Mouse (Mus musculus) urinary bladder, postnatal 14 days (tissue): ENCODE results near the gene Il13ra1.

Experiments
- DNase-seq: peaks from one replicate; pipeline ENCODE4 v3.0.0; 2021; ENCODE audit warnings: low spot score

The Il13ra1 gene

DNA sequence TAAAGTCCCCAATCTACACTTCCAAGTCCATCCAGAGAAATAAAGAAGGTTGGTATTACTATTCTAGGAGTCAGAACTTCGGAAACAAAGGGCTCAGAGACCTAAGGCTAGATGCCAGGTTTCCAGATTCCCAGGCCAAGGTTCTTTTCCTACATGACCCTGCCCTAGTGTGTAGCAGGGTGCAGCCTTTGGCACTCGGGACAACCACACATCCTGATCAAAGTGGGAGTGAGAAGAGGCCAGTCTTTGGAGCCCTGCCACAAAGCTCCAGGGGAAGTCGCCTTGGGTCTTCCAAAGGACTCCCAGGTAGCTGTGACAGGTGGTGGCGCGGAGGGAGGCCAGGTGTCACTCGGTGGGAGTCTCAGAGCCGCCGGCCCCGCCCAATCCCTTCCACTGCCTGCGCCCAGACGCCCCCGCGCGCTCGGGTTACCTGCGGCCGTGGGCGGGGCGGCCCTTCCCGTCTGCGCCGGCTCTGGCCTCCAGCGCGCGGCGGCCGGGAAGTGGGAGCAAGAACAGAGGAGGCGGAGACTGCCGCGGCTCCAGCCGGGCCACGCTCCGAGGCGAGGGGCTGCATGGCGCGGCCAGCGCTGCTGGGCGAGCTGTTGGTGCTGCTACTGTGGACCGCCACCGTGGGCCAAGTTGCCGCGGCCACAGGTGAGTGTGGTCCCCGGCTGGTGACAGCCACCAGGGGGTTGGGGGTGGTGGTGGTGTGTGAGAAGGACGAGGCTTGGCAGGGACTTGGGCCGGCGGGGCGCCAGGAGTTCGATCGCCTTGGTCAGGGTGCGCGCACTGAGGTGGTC is at the start of gene Il13ra1:
TSS of gene Il13ra1 (plus strand) at position 489 of the 800 bp plus-strand sequence.
- DNase-seq: peak; percentile 44

DNA sequence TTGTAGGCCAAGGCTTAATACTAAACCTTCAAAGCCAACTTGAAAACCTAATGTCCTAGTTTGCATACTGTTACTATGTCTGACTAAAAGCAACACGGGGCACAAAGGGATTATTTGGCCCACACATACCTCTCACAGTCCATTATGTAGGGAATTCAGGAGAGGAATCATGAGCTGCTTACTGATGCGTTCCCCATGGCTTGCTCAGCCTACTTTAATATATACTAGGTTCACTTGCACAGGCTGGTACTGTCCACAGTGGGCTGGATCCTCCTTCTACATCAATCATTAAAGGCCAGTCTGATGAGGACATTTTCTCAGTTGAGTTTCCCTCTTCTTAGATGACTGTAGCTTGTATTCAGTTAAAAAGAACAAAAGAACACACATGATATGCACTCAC is 37.9 kb upstream of the Il13ra1 start:
- no peak for DNase-seq

DNA sequence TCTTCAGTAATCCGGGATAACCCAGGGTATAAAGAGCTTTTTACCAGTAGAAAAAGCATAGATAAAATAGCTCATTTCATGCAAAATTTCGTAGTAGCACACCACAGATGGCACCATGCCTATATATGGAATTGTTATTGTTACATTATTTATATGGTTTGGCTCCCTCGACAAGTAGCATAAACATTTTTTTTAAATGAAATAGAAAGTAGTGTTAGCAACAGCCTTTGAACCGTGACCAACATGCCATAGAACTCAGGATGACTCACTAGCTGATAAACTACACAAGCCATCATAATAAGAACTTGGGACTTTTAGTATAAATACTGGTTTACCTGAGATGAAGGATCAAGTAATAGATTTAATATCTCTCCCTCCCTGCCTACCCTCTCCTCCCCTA is 34.7 kb upstream of the Il13ra1 start:
- no peak for DNase-seq

DNA sequence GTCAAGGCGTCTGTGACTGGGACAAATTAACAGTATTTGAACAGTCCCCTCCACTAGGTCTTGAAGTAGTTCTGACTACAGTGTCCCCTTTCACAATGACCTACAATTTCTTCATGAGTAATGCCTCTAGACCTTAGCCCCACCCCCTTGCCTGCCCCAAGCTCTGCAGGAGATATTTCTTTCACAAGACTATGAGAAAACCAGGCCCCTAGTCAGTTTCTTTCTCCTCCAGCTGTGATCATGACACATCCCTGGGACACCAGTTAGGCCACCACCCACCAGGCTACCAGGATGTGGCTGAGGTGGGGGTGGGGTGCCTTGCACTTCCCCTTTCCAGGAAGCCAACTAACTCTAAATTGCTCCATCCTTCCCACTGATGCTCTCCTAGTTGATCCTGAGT is 29.0 kb upstream of the Il13ra1 start:
- DNase-seq: peak; percentile 3

DNA sequence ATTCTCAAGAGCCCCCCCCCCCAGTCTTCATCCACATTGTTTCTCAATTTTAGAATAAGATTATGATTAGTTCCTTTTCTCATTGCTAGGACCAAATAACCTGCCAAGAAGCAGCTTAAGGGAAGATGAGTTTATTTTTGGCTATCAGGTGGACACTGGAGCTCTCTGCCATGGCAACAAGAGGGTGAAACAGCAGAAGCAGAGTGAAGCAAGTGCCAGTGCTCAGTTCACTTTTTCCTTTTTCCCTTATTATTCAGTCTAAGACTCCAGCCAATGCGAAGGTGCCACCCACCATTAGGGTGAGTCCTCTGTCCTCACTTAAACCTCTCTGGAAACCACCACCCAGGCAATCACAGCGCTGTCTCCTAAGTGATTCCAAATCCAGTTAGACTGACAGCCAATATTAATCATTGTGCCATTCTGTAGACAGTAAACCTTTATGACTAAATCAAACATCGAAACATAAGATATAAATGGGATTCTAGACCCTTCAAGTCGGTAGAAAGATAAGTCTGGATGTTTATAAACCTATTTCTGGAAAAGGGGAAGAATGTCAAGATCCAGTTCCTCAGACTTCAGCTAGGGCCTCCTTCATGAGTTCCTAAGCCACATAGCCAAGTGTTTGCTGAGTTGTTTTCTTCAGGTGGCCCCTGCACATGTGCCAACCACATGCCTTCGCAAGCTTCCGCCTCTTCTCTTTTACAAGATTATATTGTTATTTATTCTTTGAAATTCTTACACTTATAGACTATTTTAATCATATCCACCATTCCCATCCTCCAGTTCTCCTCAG is 23.2 kb upstream of the Il13ra1 start:
- no peak for DNase-seq

DNA sequence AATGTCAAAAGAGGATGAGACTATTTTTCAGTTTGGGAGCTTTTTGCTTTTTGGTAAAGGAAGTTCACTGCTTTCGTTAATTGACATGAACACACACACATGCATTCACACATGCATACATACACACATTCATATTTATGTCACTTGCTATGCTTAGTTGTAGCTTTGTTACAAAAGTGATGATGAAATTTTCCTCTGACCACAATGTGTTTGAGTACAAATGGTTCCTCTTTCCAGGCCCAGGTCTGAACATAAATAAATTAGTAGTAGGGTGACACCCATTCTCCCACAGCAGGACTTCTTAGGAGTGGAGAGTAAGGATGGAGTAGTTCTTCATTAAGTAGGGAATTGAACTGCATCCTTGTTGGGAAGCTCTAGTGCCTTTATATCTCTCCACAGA is 11.0 kb upstream of the Il13ra1 start:
- DNase-seq: no peak

DNA sequence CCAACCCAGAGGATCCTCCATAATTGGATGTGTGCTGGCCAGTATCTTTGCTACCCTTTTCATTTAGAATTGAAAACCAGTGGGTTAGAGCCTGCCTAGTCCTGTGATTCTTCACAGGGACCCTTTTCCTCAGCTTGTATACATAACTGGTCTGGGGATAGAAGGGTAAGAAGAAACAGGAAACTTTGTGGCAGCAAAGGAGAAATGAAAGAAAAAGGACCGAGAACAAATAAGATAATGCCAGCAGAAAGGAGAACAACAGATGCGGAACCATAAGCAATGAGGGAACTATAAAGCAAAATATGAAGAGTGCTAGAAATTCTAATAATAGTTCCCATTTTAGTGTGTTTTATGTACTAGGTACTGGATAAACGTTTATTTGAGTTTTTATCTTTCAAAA is 10.6 kb upstream of the Il13ra1 start:
- DNase-seq: no peak

DNA sequence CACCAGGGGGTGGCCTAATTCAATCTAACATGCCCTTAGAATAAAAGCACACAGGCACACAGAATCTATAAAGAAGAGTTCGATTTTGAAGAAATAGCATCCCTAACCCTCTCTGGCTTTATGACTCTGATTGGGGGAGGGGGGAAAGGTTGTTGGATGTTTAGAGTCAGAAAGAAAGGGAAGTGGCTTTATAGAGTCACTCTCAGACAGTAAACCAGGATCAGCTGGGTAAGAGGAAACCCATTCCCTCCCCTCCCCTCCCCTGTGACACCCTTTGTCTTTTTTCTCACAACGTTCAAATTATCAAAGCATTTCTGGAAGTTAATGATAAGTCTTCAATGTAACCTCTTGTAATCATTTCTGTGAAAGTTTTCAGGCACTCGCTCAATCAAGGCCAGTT is 3.3 kb upstream of the Il13ra1 start:
- no peak for DNase-seq

DNA sequence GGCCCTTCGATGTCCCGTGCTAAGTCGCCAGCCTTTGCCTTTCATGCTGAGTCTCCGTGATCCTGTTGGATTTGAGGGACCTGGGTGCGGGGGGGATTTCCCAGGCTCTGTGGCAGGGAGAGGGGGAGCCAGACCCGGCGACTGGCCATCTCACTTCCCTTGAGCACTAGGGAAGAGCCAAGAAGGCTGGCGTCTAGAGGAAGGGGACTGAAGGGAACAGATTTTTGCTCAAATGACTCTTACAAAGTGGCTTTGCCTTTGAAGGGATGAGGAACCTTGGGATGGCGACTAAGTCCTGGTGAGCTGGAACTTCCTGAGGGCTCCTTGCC is 476 bp downstream of the Il13ra1 start:
- DNase-seq: no peak

DNA sequence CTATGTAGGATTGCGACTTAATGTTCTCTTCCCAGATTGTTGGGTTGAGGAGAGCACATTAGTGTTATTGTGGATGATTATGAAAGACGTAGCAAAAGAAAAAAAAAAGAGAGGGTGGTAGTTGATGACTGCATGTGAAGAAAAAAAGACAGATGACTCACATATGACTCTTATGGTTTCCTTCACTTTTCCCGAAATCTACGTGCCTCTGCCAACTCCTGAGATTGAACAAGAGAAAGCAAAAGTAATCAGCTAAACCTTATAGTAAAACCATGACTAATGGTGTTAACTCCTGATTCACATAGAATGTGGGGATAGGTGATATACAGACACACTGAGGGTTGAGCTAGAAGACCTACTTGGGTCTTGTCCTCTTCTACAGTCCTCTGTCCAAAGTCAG is 3.3 kb downstream of the Il13ra1 start:
- DNase-seq: no peak

DNA sequence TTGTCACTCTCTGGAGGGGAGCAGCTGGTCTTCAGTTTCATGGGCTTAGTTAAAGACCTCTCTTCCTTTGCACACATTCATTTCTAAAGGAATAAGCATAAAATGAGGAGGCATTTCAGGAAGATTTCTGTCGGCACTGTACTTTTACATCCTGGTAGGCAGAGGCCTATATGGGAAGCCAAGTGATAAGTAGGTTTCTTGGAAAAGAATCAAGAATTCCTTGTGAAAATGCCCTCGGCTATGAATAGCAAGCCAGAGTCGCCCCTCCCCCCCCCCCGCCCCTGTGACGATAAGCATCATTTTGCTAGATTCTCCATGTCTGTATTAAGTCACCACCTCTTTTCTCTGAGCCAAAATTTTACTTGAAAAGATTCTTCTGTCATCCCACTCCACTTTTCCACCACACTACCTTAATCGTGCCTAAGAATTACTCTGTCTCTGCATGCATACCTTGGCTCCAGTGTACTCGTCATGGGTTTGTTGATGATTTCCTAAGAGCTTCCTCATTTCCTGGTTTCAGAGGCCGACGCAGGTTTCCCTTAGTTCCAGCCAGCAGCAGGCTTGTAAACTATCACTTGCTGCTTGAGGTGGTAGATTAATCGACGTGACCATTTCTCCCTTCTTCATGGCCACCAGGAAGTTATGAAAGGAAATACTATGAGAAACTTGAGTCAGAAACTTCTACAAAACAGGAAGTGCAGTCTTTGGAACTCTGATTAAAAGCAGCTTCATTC is 17.3 kb downstream of the Il13ra1 start:
- no peak for DNase-seq

DNA sequence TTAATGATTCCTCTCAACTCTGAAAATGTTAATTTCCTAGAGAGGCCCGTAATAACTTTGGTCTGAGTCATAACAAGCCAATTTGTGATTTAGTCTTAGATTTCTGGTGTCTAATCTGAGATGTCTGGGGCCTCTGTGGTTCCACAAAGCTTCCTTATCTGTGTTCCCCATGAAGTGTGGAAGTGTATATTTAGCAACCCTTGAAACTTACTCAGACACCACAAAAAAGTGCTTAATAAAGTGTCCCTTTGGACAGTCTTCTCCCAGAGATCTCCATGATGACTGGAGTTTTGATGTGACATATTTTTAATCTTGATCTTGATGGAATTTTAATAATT is 17.8 kb downstream of the Il13ra1 start:
- no peak for DNase-seq

DNA sequence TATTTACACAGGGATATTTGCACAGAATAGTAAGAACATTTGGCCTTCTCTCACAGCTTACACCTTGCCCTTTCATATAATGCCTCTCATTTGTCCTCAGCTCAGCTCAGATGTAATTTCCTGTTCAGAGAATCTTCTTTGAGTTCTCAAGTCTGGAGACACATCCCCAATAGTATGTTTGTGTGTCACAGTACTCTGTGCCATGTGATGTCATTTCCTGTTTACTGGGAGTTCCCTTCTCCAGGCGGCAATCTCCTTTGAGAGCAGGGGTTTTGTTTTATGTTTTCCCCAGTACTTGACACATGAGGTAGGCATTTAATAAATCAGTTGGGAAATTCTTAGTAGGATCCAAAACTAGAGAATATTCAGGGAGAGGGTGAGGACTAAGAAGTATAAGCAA is 24.4 kb downstream of the Il13ra1 start:
- DNase-seq: no peak

DNA sequence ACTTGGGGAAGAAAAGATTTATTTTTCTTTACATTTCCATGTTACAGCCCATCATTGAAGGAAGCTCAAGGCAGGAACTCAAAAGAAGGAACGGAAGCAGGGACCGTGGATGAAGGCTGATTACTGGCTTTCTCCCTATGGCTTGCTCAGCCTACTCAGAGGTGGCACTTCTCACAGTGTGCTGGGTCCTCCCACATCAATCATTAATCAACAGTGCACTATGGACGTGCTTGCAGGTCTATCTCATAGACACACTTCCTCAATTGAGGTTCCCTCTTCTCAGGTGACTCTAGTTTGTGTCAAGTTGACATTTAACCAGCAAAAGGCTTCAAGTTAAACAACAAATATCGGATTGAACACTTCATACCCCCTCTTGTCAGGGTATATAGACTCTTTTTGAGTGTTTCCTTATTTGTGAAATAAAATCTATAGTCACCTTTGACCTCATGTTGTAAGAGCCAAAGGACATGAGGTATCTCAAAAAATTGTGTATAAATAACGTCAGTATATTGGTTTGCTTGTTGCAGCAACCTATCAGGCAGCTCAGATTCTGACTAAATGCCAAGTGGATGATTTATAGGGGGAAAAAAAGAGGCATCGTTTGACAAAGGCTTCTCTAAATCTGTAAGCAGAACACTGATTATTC is 30.2 kb downstream of the Il13ra1 start:
- DNase-seq: no peak

DNA sequence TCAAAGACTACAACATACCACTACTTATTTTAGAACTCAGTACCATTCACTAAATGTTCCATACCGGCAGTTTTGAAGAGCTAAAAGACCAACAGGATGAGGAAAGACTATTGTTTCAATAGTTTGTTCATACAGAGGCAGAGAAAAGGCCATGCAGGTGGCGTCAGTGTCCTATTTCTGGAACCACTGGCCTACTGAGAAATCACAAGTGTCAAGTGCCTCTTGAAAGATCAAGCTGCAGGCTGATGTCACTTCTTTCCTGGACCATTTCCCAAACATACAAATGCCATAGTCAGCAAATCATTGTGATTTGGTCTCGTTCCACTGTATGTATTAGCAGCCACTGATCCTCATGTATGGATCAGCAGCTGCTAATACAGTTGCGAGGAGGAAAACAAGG is 34.8 kb downstream of the Il13ra1 start:
- no peak for DNase-seq

DNA sequence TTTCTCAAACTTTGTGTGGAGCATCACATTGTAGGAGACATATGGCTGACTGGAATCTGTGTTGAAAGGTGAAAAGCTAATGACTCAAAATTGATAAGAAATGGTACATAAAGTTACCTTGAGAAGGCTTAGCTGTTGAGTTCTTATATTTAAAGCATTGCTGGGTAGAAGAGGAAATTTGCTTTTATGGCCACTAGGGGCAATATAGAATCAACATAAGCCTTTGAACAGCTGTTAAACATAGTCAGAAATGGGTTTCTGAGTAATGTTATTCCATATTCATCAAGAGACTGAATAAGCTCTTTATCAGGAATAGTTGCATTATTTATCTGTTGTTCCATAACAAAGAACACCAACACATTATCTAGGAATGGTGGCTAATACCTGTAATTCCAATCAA is 38.2 kb downstream of the Il13ra1 start:
- no peak for DNase-seq

DNA sequence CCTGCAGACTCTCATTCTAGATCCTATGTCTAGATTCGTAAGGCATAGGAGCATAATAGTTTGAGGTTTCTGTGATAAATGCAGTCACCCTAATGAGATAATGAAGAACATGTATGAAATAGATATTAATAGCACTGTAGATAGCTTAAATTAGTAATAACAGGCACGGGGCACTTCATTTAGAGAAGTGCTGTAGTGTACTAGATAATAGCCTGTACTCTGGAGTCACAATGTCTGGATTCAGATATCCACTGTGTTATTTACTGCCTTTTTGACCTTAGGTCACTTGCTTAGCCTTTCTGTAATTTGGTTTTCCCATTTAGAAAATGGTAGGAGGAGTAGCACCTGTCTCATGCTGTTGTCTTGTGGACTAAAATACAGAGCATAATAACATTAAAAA is 44.8 kb downstream of the Il13ra1 start:
- DNase-seq: no peak

DNA sequence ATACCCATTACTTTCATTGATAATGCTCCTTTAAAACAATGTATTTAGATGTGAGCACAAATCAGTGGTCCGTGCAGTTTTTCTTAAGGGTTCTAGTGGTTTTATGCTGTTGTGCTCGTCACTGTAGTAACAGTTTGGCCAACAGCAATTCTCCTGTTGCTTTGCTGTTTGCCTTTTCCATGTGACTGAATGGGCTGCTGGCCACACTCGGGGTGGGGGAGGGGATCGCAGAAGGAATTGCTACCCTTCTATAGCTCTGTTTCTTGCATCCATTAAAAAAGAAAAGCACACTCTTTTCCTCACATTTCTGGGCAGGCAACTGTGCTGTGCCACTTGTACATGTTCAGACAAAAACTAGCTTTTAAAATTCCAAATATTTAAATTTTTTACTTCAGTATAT is 49.7 kb downstream of the Il13ra1 start:
- DNase-seq: no peak

DNA sequence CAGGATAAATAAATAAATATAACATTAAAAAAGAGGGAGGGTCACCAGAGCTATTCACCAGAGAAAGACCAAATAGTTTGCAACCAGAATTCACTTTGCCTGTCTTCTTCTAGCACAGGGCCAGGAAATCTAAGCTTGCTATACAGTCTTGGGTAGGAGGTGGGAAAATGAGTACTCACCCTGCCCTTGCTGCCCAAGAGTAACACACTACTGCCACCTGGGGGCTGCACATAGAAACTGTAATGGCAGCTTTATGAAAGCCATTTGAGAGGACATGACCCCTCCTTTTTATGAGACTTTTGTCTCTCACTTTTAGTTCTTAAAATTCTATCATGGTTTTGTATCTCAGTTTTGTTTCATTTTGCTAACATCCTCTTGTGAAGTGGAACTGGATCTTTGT is 71.7 kb downstream of the Il13ra1 start:
- peak; percentile 38 for DNase-seq

DNA sequence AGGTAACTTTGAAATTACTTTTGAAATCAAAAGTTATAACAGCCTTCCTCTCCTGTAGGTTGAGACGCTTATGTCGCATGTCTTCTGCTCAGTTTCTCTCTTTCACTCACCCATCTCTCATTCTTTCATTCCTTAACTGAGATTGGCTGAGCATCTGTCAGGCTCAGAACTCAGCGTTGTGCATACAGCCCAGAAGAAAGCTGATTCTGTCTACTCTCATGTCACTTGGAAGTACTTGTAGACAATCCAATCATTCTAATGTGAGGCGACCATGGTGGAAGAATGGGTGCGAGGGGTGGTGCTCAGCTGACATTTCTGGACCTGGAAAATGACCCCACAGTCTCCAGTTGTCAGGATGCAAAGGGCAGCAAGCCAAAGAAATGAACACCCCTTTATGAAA is 74.1 kb downstream of the Il13ra1 start:
- no peak for DNase-seq

DNA sequence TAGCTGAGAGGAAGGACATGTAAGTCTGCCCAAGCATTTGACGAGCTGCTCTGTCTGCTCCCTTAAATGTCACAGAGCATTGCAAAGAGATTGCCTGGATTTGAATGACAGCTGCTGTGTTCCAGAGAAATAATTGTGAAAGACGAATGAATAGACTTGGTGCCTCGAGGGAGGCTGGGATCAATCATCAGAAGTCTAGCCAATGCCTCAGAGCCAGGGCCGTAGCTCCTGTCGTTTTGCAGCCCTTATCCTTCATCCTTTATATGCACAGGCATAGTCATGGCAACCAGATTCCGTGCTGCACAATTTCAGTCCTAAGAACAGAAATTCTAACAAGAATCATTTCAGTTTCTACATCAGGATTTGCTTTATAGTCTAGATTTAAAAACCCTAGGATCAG is 74.5 kb downstream of the Il13ra1 start:
- no peak for DNase-seq

DNA sequence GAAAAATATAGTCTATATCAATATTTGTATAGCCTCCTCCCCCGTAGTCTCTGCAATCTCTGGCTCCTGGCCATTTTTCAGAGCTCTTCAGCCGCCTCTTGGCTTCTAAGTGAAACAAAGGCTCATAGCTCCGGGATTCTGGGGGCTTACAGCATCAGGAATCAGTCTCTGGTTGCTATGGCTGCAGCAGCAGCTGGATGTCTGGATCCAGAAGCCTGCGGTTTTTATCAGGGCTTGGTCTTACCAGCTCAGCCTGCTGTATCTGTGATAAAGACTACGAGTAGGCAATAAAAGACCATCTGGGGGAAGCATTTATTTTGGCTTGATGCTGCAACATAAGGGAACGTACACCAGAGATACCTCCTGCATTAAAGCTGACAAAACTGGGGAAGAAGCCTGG is 82.0 kb downstream of the Il13ra1 start:
- no peak for DNase-seq
